Mouse (Mus musculus): ENCODE data around the gene Qsox2.

GRCm38 (mm10) chr2:26234253-26234652, 3.1 kb downstream of the Qsox2 start:
- no peak for TF ChIP-seq CTCF (IDR thresholded peaks at IDR 0.05; ENCODE audit: borderline replicate concordance, control insufficient read depth, extremely low read depth, insufficient read depth, low read length, poor library complexity)
- TF ChIP-seq POLR2A (IDR thresholded peaks at IDR 0.05; ENCODE audit: control insufficient read depth, extremely low read depth, insufficient read depth, low read length, poor library complexity) = no peak
